Mouse (Mus musculus): ENCODE measurements around the gene Hspb3. TPM values are rescaled to one million over a fixed set of nuclear protein-coding genes. Genes with fewer than 3 reads are reported as not detected.

The Hspb3 gene
- polyA plus RNA-seq (2012; rRNA removed), result 0.31 and 3.1 TPM in 2 replicates

GRCm38 (mm10) chr13:113663151-113663779 is at the start of gene Hspb3:
Gene Hspb3 (minus strand): TSS chr13:113663676.

GRCm38 (mm10) chr13:113617891-113618823 is 45.3 kb downstream of the Hspb3 start, which contains the start of gene Snx18:
Gene Snx18 (minus strand): TSS chr13:113618564.

Other genes starting within 250 kb of the Hspb3 start
- gene Snx18, start 45.1 kb downstream of the Hspb3 start, polyA plus RNA-seq (2012; rRNA removed), result 10.5 and 13.9 TPM in 2 replicates
- gene Arl15, start 130.8 kb upstream of the Hspb3 start, polyA plus RNA-seq (2012; rRNA removed), result 19.7 and 21.0 TPM in 2 replicates